In the genomic region with DNA sequence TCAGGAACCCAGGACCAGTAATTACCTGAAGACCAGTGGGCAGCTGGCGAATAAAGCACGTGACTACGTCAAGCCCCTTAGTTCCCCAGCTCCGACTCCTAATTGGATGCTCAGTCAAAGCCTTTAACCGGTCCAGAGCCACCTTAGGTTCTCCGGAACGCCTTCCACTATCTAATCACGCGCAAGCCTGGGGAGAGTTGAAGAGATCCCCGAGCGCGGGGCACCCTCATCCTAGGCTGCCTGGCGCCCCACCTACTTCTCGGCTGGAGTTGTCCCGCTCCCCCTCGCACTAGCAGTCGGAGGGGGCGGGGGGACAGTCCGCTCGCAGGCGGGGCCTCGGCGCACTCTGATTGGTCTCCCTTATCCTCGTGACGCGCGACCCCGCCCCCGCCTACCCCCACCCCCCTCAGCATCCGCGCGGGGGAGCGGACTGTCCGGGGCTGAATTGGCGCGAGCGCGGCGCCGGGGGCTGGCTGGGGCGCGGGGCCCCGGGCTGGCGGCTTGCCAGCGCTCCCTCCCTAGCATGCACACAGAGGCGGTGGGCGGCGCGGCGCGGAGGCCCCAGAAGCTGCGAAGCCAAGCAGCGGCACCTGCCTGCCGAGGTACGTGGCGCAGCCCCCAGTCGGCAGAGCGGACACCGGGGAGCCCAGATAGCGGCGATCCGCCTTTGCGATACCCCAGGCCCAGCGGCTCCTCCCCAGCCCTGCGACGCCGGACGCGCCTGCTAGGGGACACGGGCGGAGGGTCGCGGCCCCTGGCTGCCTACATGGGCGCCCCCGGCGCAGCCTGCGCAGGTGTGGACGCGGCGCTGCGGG, we compare ENCODE assay signal across 8 mouse cellular contexts. TPM values are rescaled to one million over a fixed set of nuclear protein-coding genes. Genes with fewer than 3 reads are reported as not detected.
DNase-seq lines count a peak whose midpoint lies in the region; ATAC-seq and TF ChIP-seq lines count a peak whose summit lies in the region.

A gene (plus strand): TSS at position 412 of the 815 bp plus-strand sequence.

- no peak for TF ChIP-seq CTCF in cerebellum, adult 2 months (IDR thresholded peaks at IDR 0.05; ENCODE audit: borderline replicate concordance, insufficient read depth, low read depth, low read length)
- 0 out of 2 replicates have a peak, but pooled peaks have one; percentile 22 for TF ChIP-seq CTCF in thymus, adult 2 months (IDR thresholded peaks at IDR 0.05; ENCODE audit: borderline replicate concordance, control insufficient read depth, extremely low read depth, insufficient read depth, low read length, poor library complexity)

- peaks cover 9% of the 10 kb centered on the region for H3K4me1 ChIP-seq in cerebellum, adult 2 months (ENCODE audit: control insufficient read depth, insufficient read depth, low read length)
- H3K4me1 ChIP-seq in lung, embryonic 16.5 days (replicated peaks; ENCODE audit: control insufficient read depth, insufficient read depth, low read length), result peaks cover 41% of the 10 kb centered on the region
- H3K4me1 ChIP-seq in thymus, adult 2 months (replicated peaks; ENCODE audit: control insufficient read depth, insufficient read depth, low read length), result peaks cover 10% of the 10 kb centered on the region

- H3K36me3 ChIP-seq in lung, embryonic 16.5 days (ENCODE audit: control insufficient read depth, insufficient read depth, low read length), result no peaks in the 10 kb centered on the region
- no peaks in the 10 kb centered on the region for H3K36me3 ChIP-seq in thymus, adult 2 months (ENCODE audit: control insufficient read depth, insufficient read depth, low read length)

- H3K9me3 ChIP-seq in lung, embryonic 16.5 days (ENCODE audit: control insufficient read depth, low read length), result no peaks in the 10 kb centered on the region

- WGBS in cerebellum, adult 2 months, result under 1% methylated on average over 71 of the region's 81 CpGs
- under 1% methylated on average over 71 of the region's 81 CpGs for WGBS in lung, embryonic 16.5 days
- WGBS in thymus, adult 2 months, result under 1% methylated on average over 80 of the region's 81 CpGs

- peak; percentile 84 to 85 for ATAC-seq in hematopoietic stem cell, adult 5-6 weeks (replicated peaks in 1 of 2; ENCODE audit: insufficient read depth in 1 of 2, low FRiP score in 2 of 2, low TSS enrichment in 1 of 2, low read depth in 1 of 2, poor library complexity in 2 of 2, severe bottlenecking in 2 of 2)
- peak; percentile 97 for ATAC-seq in lung, embryonic 16.5 days (ENCODE audit: low read depth)

- no peaks in the 10 kb centered on the region for H3K27me3 ChIP-seq in cerebellum, adult 2 months (ENCODE audit: control insufficient read depth, insufficient read depth, low read length)
- H3K27me3 ChIP-seq in lung, embryonic 16.5 days (ENCODE audit: control insufficient read depth, insufficient read depth, low read depth, low read length), result no peaks in the 10 kb centered on the region
- no peaks in the 10 kb centered on the region for H3K27me3 ChIP-seq in thymus, adult 2 months (ENCODE audit: control insufficient read depth, insufficient read depth, low read length)

- peak within 1 kb of the TSS; percentile 84 for H3K9ac ChIP-seq in lung, embryonic 16.5 days (ENCODE audit: low read length)

- H3K27ac ChIP-seq in cerebellum, adult 2 months (ENCODE audit: insufficient read depth, low read length), result peak within 1 kb of the TSS; percentile 99
- H3K27ac ChIP-seq in lung, embryonic 16.5 days (ENCODE audit: low read length), result peak within 1 kb of the TSS; percentile 82
- H3K27ac ChIP-seq in thymus, adult 2 months (ENCODE audit: control insufficient read depth, insufficient read depth, low read length), result no peak within 1 kb of the TSS

- peak; percentile 41; the same call in 1 of the 2 replicates for TF ChIP-seq POLR2A in cerebellum, adult 2 months (IDR thresholded peaks at IDR 0.05; ENCODE audit: borderline replicate concordance, insufficient read depth, low read length)
- no peak for TF ChIP-seq POLR2A in thymus, adult 2 months (IDR thresholded peaks at IDR 0.05; ENCODE audit: control insufficient read depth, extremely low read depth, insufficient read depth, low read length, poor library complexity)

- peak; percentile 87 for DNase-seq in MEL-GATA-1-ER (ENCODE audit: extremely low read depth, low read depth)
- DNase-seq in cerebellum, adult 2 months, result peak; percentile 92 to 94
- peak; percentile 84 for DNase-seq in forelimb bud, embryonic 11.5 days (ENCODE audit: low read depth, low spot score)
- DNase-seq in layer of hippocampus, adult 9-11 months, result peak; percentile 96
- peak; percentile 95 for DNase-seq in ovary, adult 18-20 months (ENCODE audit: low spot score)
- DNase-seq in thymus, adult 2 months, result peak; percentile 90

- H3K4me2 ChIP-seq in lung, embryonic 16.5 days (ENCODE audit: low read depth, low read length), result peak within 1 kb of the TSS; percentile 93

- H3K4me3 ChIP-seq in cerebellum, adult 2 months (replicated peaks; ENCODE audit: insufficient read depth, low read depth, low read length), result peak within 1 kb of the TSS; percentile 99
- peak within 1 kb of the TSS; percentile 83 for H3K4me3 ChIP-seq in lung, embryonic 16.5 days (ENCODE audit: low read length)
- H3K4me3 ChIP-seq in thymus, adult 2 months (ENCODE audit: control insufficient read depth, insufficient read depth, low read length), result peak within 1 kb of the TSS; percentile 77

RNA-seq across cellular contexts. Expression of the gene that starts here (rescaled TPM):
- polyA plus RNA-seq in cerebellum, adult 2 months (2012; rRNA removed), result 129 TPM in 2 replicates
- total RNA-seq in hematopoietic stem cell, adult 5-6 weeks (2017), result 20.6 and 22.6 TPM in 2 replicates
- polyA plus RNA-seq in lung, embryonic 16.5 days (2015; fragmentation: Nextera tagmentation; extraction: Ambion mirVana), result 40.5 and 43.1 TPM in 2 replicates
- 4.4 and 5.3 TPM in 2 replicates for polyA plus RNA-seq in thymus, adult 2 months (2012; rRNA removed)
